Mouse (Mus musculus) thymus, adult 2 months (tissue): ENCODE results near the gene Atm. TPM values are rescaled to one million over a fixed set of nuclear protein-coding genes. Genes with fewer than 3 reads are reported as not detected.
A peak's percentile ranks its signal among the peaks of the same experiment; 100 is the strongest.

Source experiments
- DNase-seq: peaks from one replicate; pipeline ENCODE4 v3.0.0; 2021
- H3K27ac ChIP-seq: fragments of 200-500 bp; 2 replicates; pipeline ENCODE4 v1.5.1; 2012; ENCODE audit warnings: low read length, control low read depth; ENCODE audit not compliant: control insufficient read depth, insufficient read depth
- H3K27me3 ChIP-seq: fragments of 200-500 bp; 2 replicates; pipeline ENCODE4 v1.6.1; 2012; ENCODE audit warnings: mild to moderate bottlenecking, low read length, moderate library complexity, mixed read lengths; ENCODE audit not compliant: control insufficient read depth, insufficient read depth
- H3K36me3 ChIP-seq: fragments of 200-500 bp; 2 replicates; pipeline ENCODE4 v1.6.1; 2012; ENCODE audit warnings: mild to moderate bottlenecking, low read length, moderate library complexity; ENCODE audit not compliant: control insufficient read depth, insufficient read depth
- H3K4me1 ChIP-seq: fragments of 200-500 bp; replicated peaks from 2 replicates; pipeline ENCODE4 v1.6.1; 2012; ENCODE audit warnings: low read length; ENCODE audit not compliant: control insufficient read depth, insufficient read depth
- H3K4me3 ChIP-seq: fragments of 200-500 bp; 2 replicates; pipeline ENCODE4 v1.5.1; 2012; ENCODE audit warnings: mild to moderate bottlenecking, low read length, control low read depth, moderate library complexity; ENCODE audit not compliant: control insufficient read depth, insufficient read depth
- CTCF ChIP-seq: fragments of 200-500 bp; IDR thresholded peaks from 2 replicates; pipeline ENCODE4 v1.5.1; 2012; ENCODE audit warnings: mild to moderate bottlenecking, control low read depth, low read length, moderate library complexity, borderline replicate concordance; ENCODE audit not compliant: control insufficient read depth, poor library complexity, insufficient read depth; ENCODE audit errors: extremely low read depth
- POLR2A ChIP-seq: fragments of 200-500 bp; IDR thresholded peaks from 2 replicates; pipeline ENCODE4 v1.6.1; 2012; ENCODE audit warnings: mild to moderate bottlenecking, low read length, control low read depth, moderate library complexity; ENCODE audit not compliant: control insufficient read depth, poor library complexity, insufficient read depth; ENCODE audit errors: extremely low read depth
- WGBS: fragments of 180-500 bp; shearing (Covaris S2); methylation state at CpG from one replicate; pipeline ENCODE4 v1.1.7; 2018; 5-methylcytosine and 5-hydroxymethylcytosine counted together
- polyA plus RNA-seq: library from polyadenylated mRNA; depleted of rRNA; stranded (reverse); fragments of >200 nt; gene quantifications from 2 replicates; pipeline ENCODE4 v1.2.3, GENCODE M21; 2012

The Atm gene
- polyA plus RNA-seq, 1 experiment: 4.5 TPM

DNA sequence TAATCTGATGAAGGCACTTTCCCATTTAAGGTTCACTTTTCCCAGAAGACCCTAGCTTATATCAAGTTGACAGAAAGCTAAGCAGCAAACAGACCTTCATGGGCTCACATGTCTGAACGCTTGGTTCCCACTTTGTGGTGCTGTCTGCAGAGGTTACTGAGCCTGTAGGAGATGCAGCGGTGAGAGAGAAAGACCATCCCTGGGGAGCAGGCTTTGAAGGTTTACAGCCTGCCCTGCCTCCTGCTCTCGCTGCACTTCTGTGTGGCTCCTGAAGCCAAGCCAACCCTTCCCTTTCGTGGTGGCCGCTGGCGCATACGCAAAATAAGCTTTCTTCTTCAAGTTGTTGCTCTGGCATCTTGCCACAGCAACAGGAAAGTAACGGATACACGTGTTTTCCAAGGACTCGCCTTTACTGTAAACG is 134.2 kb downstream of the Atm start, which contains the start of gene 4930550C14Rik:
4930550C14Rik (plus strand) TSS at position 35 of the 421 bp plus-strand sequence.
- Histone ChIP-seq H3K27me3 (no peaks in the 10 kb centered on the region), H3K27ac (no peak within 1 kb of the TSS), H3K36me3 (no peaks in the 10 kb centered on the region), H3K4me3 (no peak within 1 kb of the TSS), H3K4me1 (peaks cover 17% of the 10 kb centered on the region)
- no peak for DNase-seq
- WGBS: 47% methylated on average over 11 of the region's 11 CpGs
- TF ChIP-seq CTCF (no peak), POLR2A (no peak)

DNA sequence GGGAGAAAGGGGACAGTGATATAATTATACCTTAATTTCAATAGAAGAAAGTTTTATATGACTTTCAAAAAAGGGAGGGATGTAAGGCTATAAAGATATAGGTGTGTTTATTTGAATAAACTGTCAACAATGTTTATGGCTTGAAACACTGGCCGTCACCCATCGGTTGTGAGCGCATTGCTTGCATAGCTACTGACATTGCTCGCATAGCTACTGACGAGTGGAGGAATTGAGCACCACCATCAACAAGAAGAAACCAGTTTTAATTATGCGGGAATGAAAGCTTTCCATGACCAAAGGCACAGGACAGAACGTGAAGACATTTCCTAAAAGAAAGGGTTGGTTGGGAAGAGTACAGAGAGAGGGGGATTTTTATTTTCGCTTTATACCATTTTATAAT is 135.4 kb downstream of the Atm start:
- Histone ChIP-seq H3K27me3 (no peaks in the 10 kb centered on the region), H3K27ac (no peak overlapping the region), H3K36me3 (no peaks in the 10 kb centered on the region), H3K4me3 (no peak overlapping the region), H3K4me1 (peaks cover 17% of the 10 kb centered on the region)
- DNase-seq: no peak
- 94% methylated on average over 8 of the region's 8 CpGs for WGBS
- TF ChIP-seq CTCF (no peak), POLR2A (no peak)

DNA sequence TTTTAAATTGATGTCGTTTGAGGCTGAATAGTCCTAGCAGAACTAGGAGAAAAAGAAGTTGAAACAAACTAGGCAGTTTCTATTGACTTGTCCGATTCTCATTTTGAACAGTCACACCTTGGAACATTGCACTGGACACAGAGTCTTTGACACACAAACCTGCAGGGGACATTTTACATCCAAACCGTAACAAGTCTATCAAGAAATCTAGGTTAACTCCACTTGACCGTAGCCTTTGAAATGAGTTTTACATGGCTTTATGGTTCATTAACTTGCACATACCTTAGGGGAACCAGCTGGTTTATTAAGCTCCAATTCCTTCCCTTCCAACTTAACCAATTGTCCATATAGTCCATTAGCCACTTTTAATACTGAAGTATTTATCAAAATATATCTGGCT is 135.8 kb downstream of the Atm start:
- H3K4me3 ChIP-seq: no peak overlapping the region
- H3K27me3 ChIP-seq: no peaks in the 10 kb centered on the region
- TF ChIP-seq CTCF: no peak
- TF ChIP-seq POLR2A: no peak
- DNase-seq: no peak
- H3K4me1 ChIP-seq: peaks cover 17% of the 10 kb centered on the region
- H3K36me3 ChIP-seq: no peaks in the 10 kb centered on the region
- no peak overlapping the region for H3K27ac ChIP-seq
- WGBS: 96% methylated on average over 4 of the region's 4 CpGs

DNA sequence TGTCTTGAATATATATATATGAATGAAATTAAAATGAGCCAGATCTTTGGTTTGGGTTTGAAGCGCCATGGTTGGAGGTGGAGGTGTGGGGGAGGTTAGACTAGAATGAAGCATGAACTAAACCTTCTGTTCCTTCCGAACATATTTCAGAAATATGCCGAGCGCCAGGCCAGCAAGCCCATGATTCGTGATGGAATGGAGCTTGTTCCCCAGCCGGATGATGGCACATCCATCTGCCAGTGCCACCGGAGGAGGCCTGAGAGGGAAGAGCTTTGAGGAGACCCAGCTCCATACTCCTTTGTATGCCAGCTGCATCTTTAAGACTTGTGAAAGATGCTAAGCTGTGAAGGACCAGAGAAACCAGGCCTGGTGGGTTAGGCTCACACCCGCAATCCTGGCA is 137.0 kb downstream of the Atm start:
- Histone ChIP-seq H3K36me3 (no peaks in the 10 kb centered on the region), H3K27me3 (no peaks in the 10 kb centered on the region), H3K4me1 (peaks cover 12% of the 10 kb centered on the region), H3K27ac (no peak overlapping the region), H3K4me3 (no peak overlapping the region)
- 98% methylated on average over 8 of the region's 8 CpGs for WGBS
- no peak for DNase-seq
- TF ChIP-seq POLR2A (no peak), CTCF (no peak)

DNA sequence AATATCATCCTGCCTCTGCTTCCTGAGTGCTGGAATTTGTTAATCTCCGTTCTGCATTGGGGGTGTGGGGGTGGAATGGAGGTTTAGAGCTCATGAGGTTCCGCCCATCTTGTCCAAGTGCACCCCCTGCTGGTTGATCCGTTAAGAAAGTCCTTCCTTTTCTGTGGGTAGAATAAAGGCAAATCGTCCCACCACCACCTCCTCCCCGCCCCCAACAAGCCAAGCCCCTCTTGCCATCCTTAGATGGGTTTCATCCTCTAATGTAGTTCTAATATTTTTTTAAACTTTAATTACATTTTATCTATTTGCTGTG is 138.2 kb downstream of the Atm start:
- WGBS: 3% methylated on average over 5 of the region's 5 CpGs
- Histone ChIP-seq H3K27ac (no peak overlapping the region), H3K4me1 (peaks cover 9% of the 10 kb centered on the region; the same call in 1 of the 2 replicates), H3K4me3 (no peak overlapping the region), H3K36me3 (no peaks in the 10 kb centered on the region), H3K27me3 (no peaks in the 10 kb centered on the region)
- DNase-seq: peak; percentile 70
- TF ChIP-seq POLR2A (no peak), CTCF (no peak)

DNA sequence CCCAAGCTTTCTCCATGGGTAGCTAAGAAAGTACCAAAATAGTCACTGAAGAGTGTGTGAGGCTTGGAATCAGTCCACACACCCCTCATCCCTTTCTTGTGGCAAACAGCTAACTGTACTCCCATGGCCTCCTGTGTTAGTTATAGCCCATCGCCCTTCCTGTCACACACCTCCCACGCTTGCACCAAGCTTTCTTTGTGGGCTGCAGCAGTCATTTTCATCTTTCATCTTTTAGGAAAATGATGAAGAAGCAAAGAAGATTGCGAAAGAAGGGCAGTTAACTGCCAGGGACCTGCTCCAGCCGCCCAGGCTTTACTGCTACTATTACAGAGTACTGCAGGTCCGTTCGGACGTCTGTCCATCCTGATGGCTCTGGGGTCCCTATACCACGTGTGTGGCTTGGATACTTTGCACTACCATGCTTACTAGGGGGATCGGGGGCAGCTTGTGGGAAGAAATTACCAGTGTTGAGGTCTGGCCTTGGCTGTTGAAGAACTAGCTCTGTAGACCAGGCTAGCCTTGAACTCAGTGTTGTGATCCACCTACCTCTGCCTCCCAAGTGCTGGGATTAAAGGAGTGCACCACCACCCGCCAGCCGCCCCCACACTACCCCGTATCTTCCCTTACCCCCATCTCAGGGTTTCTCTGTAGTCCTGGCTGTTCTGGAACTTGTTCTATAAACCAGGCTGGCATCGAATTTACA is 138.7 kb downstream of the Atm start:
- H3K4me1 ChIP-seq: peaks cover 9% of the 10 kb centered on the region; the same call in 1 of the 2 replicates
- DNase-seq: no peak
- H3K4me3 ChIP-seq: no peak overlapping the region
- H3K27ac ChIP-seq: no peak overlapping the region
- TF ChIP-seq POLR2A (no peak), CTCF (no peak)
- no peaks in the 10 kb centered on the region for H3K27me3 ChIP-seq
- 49% methylated on average over 13 of the region's 13 CpGs for WGBS
- no peaks in the 10 kb centered on the region for H3K36me3 ChIP-seq
